Mouse (Mus musculus) midbrain, embryonic 14.5 days (tissue): Measurements from ENCODE around the gene Cd1d1. TPM values are rescaled to one million over a fixed set of nuclear protein-coding genes. Genes with fewer than 3 reads are reported as not detected.

Experiments
- ATAC-seq: fragments of 200-750 bp; cut with Nextera tagmentation; 2 replicates; pipeline ENCODE4 v1.8.0; 2017; ENCODE audit warnings: moderate number of reproducible peaks, moderate library complexity; ENCODE audit not compliant: low FRiP score, low TSS enrichment
- DNase-seq: peaks from one replicate; pipeline ENCODE4 v3.0.0-alpha.2; 2015
- H3K27ac ChIP-seq: fragments of 300-500 bp; sonication (generic); replicated peaks from 2 replicates; pipeline ENCODE4 v1.5.1; 2014; ENCODE audit warnings: mild to moderate bottlenecking, low read depth, low read length, moderate library complexity
- H3K27me3 ChIP-seq: fragments of 300-500 bp; sonication (generic); 2 replicates; pipeline ENCODE4 v1.6.1; 2014; ENCODE audit warnings: low read length, control low read depth, mixed read lengths; ENCODE audit not compliant: control insufficient read depth, insufficient read depth
- H3K36me3 ChIP-seq: fragments of 300-500 bp; sonication (generic); 2 replicates; pipeline ENCODE4 v1.6.1; 2014; ENCODE audit warnings: low read length, control low read depth; ENCODE audit not compliant: control insufficient read depth, insufficient read depth
- H3K4me1 ChIP-seq: fragments of 300-500 bp; sonication (generic); 2 replicates; pipeline ENCODE4 v1.6.1; 2014; ENCODE audit warnings: mild to moderate bottlenecking, antibody characterized with exemption, low read length, control low read depth; ENCODE audit not compliant: control insufficient read depth, insufficient read depth
- H3K4me2 ChIP-seq: fragments of 300-500 bp; sonication (generic); 2 replicates; pipeline ENCODE4 v1.6.1; 2014; ENCODE audit warnings: mild to moderate bottlenecking, low read length, moderate library complexity
- H3K4me3 ChIP-seq: fragments of 300-500 bp; sonication (generic); replicated peaks from 2 replicates; pipeline ENCODE4 v1.5.1; 2014; ENCODE audit warnings: low read depth, low read length
- H3K9ac ChIP-seq: fragments of 300-500 bp; sonication (generic); replicated peaks from 2 replicates; pipeline ENCODE4 v1.6.1; 2014; ENCODE audit warnings: mild to moderate bottlenecking, low read length, moderate library complexity
- H3K9me3 ChIP-seq: fragments of 300-500 bp; sonication (generic); 2 replicates; pipeline ENCODE4 v1.6.1; 2016; ENCODE audit warnings: low read length, control low read depth, mixed read lengths; ENCODE audit not compliant: control insufficient read depth
- WGBS: fragments of 180-500 bp; shearing (Covaris S2); extraction: QIAGEN DNeasy Blood & Tissue Kit; methylation state at CpG from one replicate; pipeline ENCODE4 v1.1.7; 2014; 5-methylcytosine and 5-hydroxymethylcytosine counted together
- polyA plus RNA-seq: library from polyadenylated mRNA; unstranded; fragments of >200 nt; fragmentation: Nextera tagmentation; extraction: Ambion mirVana; gene quantifications from 2 replicates; pipeline ENCODE4 v1.2.1, GENCODE M21; 2014

Gene Cd1d1
- polyA plus RNA-seq, 1 experiment from 2014 or later = 43.9 TPM

GRCm38 (mm10) chr3:86954521-86954920 is 44.7 kb downstream of the Cd1d1 start:
- no peak overlapping the region for H3K4me2 ChIP-seq
- H3K9ac ChIP-seq = no peak overlapping the region
- DNase-seq (no peak), ATAC-seq (no peak)
- H3K9me3 ChIP-seq = 0 out of 2 replicates have a peak, but pooled peaks cover 4% of the 10 kb centered on the region
- H3K36me3 ChIP-seq = no peaks in the 10 kb centered on the region
- H3K4me1 ChIP-seq = no peaks in the 10 kb centered on the region
- H3K4me3 ChIP-seq = no peak overlapping the region
- H3K27me3 ChIP-seq = no peaks in the 10 kb centered on the region
- H3K27ac ChIP-seq = no peak overlapping the region
- 75% methylated on average over 1 of the region's 1 CpGs for WGBS

- Histone ChIP-seq H3K36me3 (no peaks in the 10 kb centered on the region), H3K4me3 (no peak overlapping the region), H3K4me1 (no peaks in the 10 kb centered on the region), H3K4me2 (no peak overlapping the region), H3K27ac (no peak overlapping the region), H3K27me3 (no peaks in the 10 kb centered on the region), H3K9me3 (0 out of 2 replicates have a peak, but pooled peaks cover 4% of the 10 kb centered on the region), H3K9ac (no peak overlapping the region)
- no peak for DNase-seq
- ATAC-seq = no peak
- 84% methylated on average over 4 of the region's 4 CpGs for WGBS
Observed at GRCm38 (mm10) chr3:86953819-86954218, 45.4 kb downstream of the Cd1d1 start.

GRCm38 (mm10) chr3:86950652-86951051 is 48.6 kb downstream of the Cd1d1 start:
- Histone ChIP-seq H3K27ac (no peak overlapping the region), H3K27me3 (no peaks in the 10 kb centered on the region), H3K36me3 (no peaks in the 10 kb centered on the region), H3K9ac (no peak overlapping the region), H3K9me3 (0 out of 2 replicates have a peak, but pooled peaks cover 4% of the 10 kb centered on the region), H3K4me3 (no peak overlapping the region), H3K4me2 (no peak overlapping the region), H3K4me1 (no peaks in the 10 kb centered on the region)
- DNase-seq (no peak), ATAC-seq (no peak)
- WGBS = 10% methylated on average over 2 of the region's 2 CpGs

Other genes with a start within 250 kb of the Cd1d1 start
- gene Dclk2, start 78.6 kb downstream of the Cd1d1 start, polyA plus RNA-seq = 78.9 and 91.1 TPM in 2 replicates
- gene Kirrel, start 175.3 kb upstream of the Cd1d1 start, polyA plus RNA-seq = 5.4 and 5.8 TPM in 2 replicates